Mouse (Mus musculus) c-Kit-positive CD71-negative TER-119-negative erythroid progenitor cells, embryonic 14.5 days (primary cell): ENCODE results near the gene Ammecr1.

Experiments
- DNase-seq: peaks from one replicate; pipeline ENCODE4 v3.0.0-alpha.2; 2013; ENCODE audit warnings: low read depth

The Ammecr1 gene

DNA sequence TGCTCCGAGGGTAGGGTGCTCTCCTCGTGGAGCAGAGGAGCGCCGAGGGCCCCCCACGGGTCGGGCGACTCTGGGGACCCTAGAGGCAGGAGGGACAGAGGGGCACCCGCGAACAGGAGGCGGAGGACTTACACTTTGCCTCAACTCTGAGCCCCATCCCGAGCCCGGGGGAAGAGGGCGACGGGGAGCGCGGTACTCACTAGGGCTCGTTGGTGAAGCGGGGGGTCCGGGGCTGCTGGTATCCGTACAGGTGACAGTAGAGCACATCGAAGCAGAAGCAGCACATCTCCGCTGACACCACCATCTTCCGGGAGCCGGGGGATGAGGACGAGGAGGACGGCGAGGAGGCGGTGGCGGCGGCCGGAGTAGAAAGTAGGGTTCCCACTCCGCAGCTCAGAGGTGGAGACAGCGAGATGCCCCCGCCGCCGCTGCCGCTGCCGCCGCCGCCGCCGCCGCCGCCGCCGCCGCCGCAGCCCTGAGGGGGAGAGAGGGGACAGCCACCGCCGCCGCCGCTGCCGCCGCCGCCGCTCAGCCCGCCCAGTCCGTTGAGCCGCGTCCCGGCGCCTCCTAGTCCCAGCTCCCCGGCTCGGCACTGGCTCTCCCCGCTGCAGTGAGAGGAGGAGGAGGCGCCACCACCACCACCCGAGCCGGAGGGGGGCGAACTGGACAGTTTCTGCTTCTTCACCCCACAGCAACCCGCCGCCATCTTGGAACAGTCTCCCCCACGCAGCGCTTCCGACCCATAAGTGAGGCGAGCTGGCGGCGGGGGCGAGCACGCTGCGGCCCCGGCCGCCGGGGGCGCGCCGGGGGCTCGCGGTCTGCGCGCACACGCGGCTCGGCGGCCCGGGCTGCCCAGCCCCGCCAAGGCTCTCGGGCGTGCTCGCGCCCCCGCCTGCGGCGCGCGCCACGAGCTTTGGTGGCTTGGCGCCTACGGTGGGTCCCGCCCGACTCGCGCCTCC, at the start of gene Ammecr1:
Ammecr1 (minus strand) TSS at position 721 of the 959 bp plus-strand sequence.
- peak; percentile 50 for DNase-seq

- no peak for DNase-seq
Observed at GRCm38 (mm10) chrX:143014118-143014517, 47.6 kb upstream of the Ammecr1 start.

DNA sequence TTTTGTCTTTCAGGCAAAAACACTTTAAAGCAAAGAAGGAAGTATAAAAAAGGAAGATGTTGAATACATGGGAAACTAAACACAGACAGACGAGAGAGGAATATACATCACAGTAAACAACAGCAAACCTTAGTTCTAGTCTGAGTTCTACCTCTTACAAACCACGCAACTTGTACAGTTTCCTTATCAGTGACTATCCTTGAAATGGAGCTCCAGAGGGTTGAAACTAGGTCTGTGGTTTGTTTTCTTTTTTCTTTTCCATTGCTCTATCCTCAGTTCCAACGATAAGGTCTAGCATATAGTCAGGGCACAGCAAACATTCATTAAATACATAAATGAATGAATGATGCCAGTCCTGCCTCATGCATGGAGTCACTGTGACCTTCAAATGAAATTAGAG, 45.8 kb upstream of the Ammecr1 start:
- no peak for DNase-seq

DNA sequence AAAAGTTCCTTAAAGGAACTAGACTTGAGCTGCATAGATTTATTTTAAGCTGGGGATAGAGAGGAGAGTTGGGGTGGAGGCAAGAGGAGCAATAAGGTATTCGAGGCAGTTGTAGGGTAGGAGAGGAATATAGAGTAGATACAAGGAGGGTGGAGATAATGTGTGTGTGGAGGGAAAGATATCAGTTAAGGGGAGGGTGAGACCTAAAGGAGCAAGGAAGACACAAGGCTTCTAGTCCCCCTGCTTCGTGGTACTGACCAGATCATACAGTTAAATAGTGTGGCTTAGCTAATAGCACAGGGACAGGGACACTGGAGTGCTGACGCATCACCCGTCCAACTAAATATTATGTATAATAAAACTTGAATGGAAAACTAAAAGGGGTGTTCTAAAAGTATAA, 45.3 kb upstream of the Ammecr1 start:
- no peak for DNase-seq

DNA sequence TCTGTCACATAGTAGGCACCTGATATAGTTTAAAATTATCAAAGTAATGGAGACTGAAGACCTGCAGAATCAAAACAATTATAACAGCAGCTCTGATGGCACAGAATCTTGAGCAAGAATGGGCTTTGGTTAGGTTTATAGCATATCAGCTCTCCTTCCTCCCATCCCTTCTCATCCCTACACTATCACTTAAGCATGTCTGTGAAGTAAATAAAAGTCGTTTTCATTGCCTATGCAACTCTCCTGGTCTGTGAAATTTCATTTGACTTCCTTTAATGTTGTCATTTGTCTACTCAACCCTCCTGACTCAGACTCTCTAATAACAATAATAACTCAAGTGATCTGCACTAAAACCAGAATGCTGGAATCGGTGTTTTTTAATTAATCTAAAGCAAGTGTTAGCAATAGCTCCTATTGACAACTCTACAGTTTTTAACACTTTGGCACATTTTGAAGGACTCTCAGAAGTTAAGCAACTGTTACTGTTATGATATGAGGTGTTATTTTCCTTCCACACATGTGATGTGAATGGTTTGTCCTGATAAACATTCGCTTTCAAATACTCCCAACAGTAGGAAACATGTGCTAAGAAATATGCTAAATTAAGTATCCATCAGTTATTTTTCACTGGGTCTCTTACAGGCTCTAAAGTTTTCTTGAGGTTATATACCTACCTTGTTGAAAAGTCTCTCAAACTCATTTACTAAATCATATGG, 37.8 kb upstream of the Ammecr1 start:
- DNase-seq, result no peak

- no peak for DNase-seq
Observed at GRCm38 (mm10) chrX:142997214-142997613, 30.7 kb upstream of the Ammecr1 start.

DNA sequence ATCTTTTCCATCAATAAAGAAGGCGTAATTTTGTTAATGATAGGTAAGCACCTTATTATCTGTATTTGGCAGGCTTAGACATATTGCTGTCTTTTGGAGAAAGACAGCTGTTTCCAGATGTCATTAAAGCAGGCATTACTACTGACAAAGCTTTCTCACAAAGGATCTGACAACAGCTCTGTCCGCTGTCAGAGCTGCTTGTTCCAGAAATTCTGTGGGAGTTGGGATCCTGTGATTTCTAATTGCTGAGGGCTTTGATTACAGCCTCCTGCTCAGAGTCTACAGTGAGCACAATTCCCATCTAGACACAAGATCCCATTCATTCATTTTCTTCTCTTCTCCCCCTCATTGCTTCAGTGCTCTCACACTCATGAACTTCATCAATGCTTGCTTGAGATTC, 28.0 kb upstream of the Ammecr1 start:
- no peak for DNase-seq

- DNase-seq, result no peak
Observed at GRCm38 (mm10) chrX:142984170-142984569, 17.6 kb upstream of the Ammecr1 start.

DNA sequence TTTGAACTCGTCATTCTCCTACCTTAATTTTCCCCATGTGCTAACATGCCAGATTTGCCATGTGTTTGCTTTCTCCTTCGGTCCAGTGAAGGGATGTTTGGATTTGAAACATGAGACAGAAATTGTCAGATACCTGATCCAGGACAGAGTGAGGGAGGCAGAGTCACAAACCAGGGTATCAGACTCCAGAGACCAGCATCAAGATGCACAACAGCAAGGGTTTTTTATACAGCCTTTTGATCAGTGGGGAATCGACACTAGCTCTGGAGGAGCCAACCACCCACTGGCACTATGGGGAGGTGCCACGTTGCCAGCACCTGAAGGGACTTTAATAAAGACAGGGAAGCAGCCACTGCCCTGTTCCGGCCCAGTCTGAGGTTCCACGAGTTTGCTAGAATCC, 17.1 kb upstream of the Ammecr1 start:
- no peak for DNase-seq

DNA sequence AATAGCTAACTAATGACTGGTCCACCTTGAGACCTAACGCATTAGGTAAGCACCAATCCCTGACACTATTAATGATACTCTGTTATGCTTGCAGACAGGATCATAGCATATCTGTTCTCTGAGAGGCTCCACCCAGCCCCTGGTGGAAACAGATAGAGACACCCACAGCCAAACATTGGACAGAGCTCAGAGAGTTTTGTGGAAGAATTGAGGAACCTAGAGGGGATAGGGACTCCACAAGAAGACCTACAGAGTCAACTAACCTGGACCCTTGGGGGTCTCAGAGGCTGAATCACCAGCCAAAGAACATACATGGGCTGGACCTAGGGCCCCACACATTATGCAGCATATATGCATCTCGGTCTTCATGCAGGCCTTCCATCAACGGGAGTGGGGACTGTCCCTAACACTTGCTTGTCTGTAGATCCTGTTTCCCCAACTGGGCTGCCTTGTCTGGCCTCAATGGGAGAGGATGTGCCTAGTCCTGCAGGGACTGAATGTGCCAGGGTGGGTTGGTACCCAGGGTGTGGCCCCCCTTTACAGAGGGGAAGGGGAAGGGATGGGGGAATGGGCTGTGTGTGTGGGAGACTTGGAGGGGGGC, 15.1 kb upstream of the Ammecr1 start:
- DNase-seq, result no peak

DNA sequence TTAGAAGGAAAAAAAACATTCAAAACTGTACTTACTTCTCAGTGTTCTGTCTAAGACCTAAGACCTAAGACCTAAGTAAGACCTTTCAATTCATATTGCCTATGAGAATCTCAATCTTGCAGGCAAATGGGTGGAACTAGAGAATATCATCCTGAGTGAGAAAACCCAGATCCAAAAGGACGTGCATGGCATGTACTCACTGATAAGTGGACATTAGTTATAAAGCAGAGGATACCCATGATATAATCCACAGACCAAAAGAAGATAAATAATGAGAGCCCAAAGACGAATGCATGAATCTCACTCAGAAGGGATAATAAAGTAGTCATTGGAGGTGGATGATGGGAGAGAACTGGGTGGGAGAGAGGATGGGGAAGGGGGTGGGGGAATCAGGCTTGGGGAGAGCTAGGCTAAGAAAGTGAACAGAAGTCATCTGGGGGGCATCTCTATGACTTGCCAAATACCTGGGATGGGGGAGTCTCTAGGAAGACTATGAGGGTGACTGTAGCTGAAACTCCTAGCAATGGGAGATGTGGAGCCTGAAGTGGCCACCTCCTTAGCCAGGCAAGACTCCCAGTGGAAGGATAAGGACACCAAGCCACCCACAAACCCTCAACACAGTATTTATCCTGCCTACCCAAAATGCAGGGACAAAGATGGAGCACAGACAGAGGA, 14.5 kb upstream of the Ammecr1 start:
- no peak for DNase-seq

GRCm38 (mm10) chrX:142979224-142979623, 12.7 kb upstream of the Ammecr1 start:
- no peak for DNase-seq

- no peak for DNase-seq
Observed at GRCm38 (mm10) chrX:142972443-142972970, 6.0 kb upstream of the Ammecr1 start.

DNA sequence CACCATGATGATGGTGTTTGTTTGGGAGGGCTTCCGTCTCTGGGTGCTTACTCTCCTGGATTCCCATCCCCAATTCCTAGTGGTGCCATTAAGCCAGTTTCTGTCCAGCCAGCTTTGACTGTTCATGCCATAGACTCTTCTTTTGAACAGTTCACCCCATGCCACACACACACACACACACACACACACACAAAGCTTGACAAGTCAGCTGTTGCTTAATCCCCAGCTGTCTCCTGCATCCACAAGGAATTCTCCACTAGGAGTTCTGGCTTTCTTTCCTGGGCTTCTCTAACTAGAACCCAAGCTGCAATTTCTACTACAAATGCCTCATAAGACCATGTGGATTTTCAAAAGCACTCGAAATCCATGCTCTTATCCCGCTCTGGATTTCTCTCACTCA, 5.2 kb upstream of the Ammecr1 start:
- DNase-seq, result no peak

DNA sequence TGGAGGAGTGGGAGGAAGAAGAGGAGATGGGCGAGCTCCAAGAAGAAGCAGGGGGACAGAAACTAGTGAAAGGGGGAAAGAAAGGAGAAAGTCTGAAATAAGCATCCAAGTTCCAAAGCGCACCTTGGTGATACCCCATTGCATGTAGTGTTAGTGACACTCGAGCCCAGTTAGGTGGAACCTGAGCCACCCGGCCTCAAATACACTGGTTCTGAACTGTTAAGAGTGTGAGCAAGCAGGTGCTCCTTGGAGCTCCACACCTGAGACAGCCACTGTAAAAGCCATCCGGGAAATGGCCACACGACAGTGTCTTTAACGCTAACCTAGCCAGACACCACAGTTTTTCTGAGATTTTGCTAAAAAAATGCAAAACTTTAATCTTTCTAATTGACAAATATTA, 539 bp upstream of the Ammecr1 start:
- DNase-seq, result no peak

DNA sequence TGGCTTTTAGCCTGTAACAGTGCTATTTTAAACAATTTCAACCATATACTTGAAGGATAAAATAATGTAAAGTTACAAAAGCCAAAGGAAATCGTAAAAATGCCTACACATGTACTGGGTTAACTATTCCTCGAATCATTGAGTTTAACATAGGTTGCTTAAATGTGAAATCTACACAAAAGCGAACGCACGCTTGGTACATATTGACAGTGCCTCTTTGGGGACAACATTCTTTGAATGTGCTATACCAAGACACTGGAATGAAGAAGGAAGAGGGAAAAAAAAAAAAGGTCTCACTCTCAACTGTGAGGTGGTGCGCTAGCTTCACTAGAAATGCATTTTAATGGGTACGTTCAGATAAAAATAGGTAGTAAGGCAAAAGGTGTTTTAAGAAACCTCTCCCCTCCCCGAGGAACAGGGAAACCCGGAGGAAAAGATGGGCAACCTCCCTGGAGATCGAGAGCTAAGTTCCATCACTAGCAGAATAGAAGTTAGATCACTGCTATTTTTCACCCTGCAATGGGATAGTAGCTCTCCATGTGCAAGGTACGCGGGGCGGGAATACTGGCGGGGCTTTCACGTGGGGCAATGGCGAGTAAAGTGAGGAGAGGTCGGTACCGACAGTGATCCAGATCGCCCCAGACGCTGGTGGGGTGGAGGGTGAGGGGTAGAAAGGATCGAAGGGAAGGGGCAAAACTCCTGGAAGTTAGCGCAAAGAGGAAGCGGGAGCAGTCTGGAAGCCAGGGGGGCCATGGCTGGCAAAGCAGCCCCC, 1.1 kb downstream of the Ammecr1 start:
- DNase-seq, result no peak

DNA sequence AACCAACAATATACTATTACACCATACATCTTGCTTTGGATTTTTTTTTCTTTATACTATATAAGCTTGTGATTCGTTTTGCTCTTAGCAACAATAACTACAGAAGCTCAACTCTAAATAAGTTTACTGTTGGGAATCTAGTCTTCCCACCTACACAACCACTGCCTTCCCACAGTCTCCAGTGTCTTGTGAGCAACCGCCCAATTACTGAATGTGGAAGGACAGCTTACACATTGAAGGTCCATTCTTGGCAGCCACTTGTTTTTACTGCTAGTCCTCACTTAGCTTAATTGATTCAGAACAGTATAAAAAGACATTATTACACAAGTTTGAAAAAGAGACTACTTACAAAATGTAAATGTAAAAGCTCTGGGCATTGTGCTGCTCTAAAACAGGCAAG, 6.1 kb downstream of the Ammecr1 start:
- DNase-seq, result no peak

DNA sequence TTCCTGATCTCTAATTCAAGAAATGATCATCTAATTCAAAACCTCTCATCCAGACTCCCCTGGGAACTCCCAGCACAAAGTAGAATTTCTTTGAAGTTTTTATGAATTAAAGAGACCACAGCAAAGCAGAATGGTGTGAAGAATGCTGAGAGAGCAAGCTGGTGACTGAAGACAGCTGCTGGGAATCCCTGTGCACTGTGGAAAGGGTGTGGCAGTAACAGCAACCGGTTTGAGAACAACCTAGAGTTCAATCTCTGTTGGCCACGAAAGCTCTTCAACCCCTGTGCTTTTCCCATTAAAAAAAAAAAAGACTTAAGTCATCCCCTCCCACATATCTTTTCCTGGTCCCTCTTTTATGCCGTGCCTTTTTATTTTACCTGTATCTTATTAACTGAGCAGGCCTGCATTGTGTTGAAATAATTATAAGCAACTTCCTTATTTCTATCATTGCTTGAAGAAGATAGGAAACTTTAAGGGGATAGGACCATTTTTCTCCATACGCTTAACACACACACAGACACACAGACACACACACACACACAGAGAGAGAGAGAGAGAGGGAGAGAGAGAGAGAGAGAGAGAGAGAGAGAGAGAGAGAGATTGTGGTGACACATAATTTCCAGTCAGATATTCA, 6.7 kb downstream of the Ammecr1 start:
- DNase-seq, result no peak

DNA sequence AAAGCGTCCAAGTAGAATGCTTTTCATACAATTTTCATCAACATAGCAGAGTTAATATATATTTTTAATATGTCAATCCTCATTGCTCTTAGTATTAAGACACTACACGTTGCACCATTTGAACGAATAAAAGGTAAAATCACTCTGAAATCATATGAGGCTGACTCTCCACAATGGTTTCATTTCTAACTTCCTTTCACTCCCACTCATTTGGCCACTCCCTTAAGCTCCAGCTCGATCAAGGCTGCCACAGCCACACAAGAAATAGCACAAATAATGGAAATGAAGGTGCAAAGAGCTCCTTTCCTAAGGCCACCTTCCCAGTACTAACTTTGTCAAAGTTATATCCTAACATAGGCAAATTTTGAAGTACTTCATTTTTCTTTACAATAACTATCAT, 38.1 kb downstream of the Ammecr1 start:
- no peak for DNase-seq

- no peak for DNase-seq
Observed at GRCm38 (mm10) chrX:142917394-142917793, 49.1 kb downstream of the Ammecr1 start.

GRCm38 (mm10) chrX:142916719-142917118, 49.8 kb downstream of the Ammecr1 start:
- DNase-seq, result no peak
